Mouse (Mus musculus): ENCODE results near the gene Aldob. TPM values are rescaled to one million over a fixed set of nuclear protein-coding genes. Genes with fewer than 3 reads are reported as not detected.

The Aldob gene
- polyA plus RNA-seq (2016; fragmentation: Nextera tagmentation; extraction: Ambion mirVana) = 0.39 and 0.42 TPM in 2 replicates

DNA sequence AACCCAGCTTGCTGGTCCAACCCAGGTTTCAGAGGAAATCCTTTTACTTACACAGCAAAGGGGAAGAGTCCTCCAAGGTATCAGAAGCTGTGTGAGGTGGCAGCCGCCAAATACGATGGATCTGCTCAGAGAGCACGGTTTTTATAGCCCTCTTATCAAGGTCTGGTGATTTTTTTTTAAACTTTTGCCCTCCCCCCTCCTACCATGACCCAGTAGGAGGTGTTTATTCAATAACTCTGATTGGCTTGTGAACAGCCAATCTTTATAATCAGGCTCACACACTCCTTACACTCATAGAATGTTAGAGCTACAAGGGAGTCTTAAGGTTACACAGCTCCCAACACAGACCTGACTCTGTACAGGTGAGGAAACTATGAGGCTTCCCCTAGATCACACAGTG is at the start of gene Aldob:
Gene Aldob, minus strand, starts transcription at position 164 of the 400 bp plus-strand sequence.
- no peak for ATAC-seq (ENCODE audit: insufficient number of reproducible peaks, low FRiP score)

DNA sequence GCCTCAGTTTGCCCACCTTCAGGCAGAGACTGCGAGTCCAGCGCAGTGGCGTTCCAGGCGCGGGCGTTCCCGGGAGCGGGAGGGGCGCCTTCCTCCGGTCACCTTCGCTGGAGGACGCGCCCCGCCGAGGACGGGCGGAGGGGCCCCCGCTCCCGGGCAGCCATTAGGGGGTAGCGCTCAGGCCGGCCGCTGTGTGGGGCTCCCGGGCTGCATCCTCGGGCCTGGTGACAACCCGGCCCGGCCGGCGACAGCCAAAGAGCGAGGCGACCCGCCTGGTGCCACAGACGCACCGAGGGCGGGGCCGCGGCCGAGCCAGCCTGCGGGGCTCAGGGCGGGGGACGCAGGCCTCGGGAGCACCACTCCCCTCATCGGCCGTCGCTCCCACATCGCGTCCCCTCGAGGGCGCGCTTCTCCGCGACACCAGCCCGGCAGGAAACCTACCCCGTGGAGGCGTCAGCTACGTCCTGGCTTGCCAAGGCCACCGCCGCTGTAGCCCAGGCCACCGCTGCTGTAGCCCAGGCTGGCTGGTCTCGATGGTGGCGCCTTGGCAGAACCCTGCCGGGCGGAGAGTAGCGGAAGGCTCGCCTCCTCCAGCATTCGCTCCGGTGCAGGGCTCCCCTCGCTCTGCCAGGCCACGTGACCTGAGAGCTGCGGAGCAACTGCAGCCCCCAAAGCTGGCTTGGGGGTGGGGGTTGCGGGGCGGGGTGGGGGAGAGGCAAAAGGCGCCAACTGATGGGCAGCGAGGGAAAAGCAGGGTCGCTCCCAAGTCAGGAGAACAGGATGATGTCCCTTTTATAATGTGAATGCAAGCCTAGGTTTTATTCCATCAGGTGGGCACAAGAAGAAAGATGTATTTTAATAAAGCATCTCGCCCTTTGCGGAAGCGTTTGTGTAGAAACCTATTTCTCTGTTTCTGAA is 48.1 kb upstream of the Aldob start, which contains the start of gene Tmem246:
Gene Tmem246, minus strand, starts transcription at position 694 of the 918 bp plus-strand sequence.
- H3K9me3 ChIP-seq (replicated peaks) = no peaks in the 10 kb centered on the region
- H3K4me3 ChIP-seq = peak within 1 kb of the TSS; percentile 83
- ATAC-seq (ENCODE audit: insufficient number of reproducible peaks, low FRiP score) = peak; percentile 90
- peak within 1 kb of the TSS; percentile 92 for H3K27ac ChIP-seq (ENCODE audit: poor library complexity, severe bottlenecking)
- no peaks in the 10 kb centered on the region for H3K36me3 ChIP-seq
- no peaks in the 10 kb centered on the region; the same call in 1 of the 2 replicates for H3K27me3 ChIP-seq (replicated peaks)
- under 1% methylated on average over 77 of the region's 77 CpGs for WGBS
- H3K4me2 ChIP-seq = peak within 1 kb of the TSS; percentile 71
- H3K4me1 ChIP-seq (replicated peaks) = 0 out of 2 replicates have a peak, but pooled peaks cover 4% of the 10 kb centered on the region
- peak within 1 kb of the TSS; percentile 91 for H3K9ac ChIP-seq

More for the DNA sequence above, at the start of gene Aldob:
- H3K4me3 ChIP-seq = no peak within 1 kb of the TSS
- no peaks in the 10 kb centered on the region for H3K9me3 ChIP-seq (replicated peaks)
- H3K27ac ChIP-seq (ENCODE audit: poor library complexity, severe bottlenecking) = no peak within 1 kb of the TSS
- H3K4me1 ChIP-seq (replicated peaks) = no peaks in the 10 kb centered on the region
- H3K27me3 ChIP-seq (replicated peaks) = no peaks in the 10 kb centered on the region
- no peaks in the 10 kb centered on the region for H3K36me3 ChIP-seq
- WGBS = 40% methylated on average over 3 of the region's 3 CpGs
- no peak within 1 kb of the TSS for H3K4me2 ChIP-seq
- no peak within 1 kb of the TSS for H3K9ac ChIP-seq

DNA sequence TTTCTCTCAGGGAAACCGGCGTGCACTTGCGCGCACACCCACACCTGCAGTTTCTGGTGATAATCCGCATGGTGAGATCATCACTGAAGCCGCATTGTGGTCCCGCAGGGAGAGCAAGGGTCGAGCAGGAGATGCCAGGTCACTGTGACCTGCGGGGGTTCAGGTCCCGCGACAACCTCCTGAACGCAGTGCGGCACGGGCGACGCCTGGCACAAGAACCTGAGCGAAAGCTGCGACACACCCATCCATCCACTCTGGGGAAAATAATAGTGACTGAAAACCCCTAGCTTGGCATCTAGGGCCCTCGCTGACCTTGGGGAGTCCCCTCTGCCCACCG is 47.5 kb upstream of the Aldob start:
- Histone ChIP-seq H3K27me3 (replicated peaks) (no peaks in the 10 kb centered on the region), H3K9me3 (replicated peaks) (no peaks in the 10 kb centered on the region), H3K4me2 (peak overlapping the region; percentile 71), H3K9ac (peak overlapping the region; percentile 91), H3K36me3 (no peaks in the 10 kb centered on the region), H3K4me1 (replicated peaks) (0 out of 2 replicates have a peak, but pooled peaks cover 8% of the 10 kb centered on the region), H3K4me3 (peak overlapping the region; percentile 83), H3K27ac (ENCODE audit: poor library complexity, severe bottlenecking) (peak overlapping the region; percentile 92)
- under 1% methylated on average over 20 of the region's 20 CpGs for WGBS
- ATAC-seq (ENCODE audit: insufficient number of reproducible peaks, low FRiP score) = peak; percentile 66

DNA sequence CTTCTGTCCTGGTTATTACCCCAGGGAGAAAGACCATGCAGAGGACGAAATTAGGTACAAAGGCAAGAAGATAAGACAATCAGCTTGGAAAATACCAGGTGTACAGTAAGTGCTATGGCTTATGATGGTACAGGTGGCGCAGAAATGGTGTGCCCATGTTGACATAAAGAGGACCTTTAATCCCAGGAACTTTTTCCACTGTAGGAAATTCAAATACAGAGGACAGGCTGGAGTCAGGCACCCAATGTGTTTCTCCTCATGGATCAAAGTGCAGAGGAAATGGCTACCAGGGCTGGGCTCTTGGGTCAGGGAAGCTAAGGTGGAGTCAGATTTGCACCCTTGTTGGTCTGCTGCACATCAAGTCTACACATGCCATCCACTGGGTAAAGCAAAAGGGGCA is 40.8 kb upstream of the Aldob start:
- Histone ChIP-seq H3K36me3 (peaks cover 25% of the 10 kb centered on the region), H3K9me3 (replicated peaks) (no peaks in the 10 kb centered on the region), H3K4me3 (no peak overlapping the region), H3K4me2 (no peak overlapping the region), H3K9ac (no peak overlapping the region), H3K27ac (ENCODE audit: poor library complexity, severe bottlenecking) (no peak overlapping the region), H3K27me3 (replicated peaks) (no peaks in the 10 kb centered on the region), H3K4me1 (replicated peaks) (peaks cover 16% of the 10 kb centered on the region)
- 76% methylated on average over 2 of the region's 2 CpGs for WGBS
- no peak for ATAC-seq (ENCODE audit: insufficient number of reproducible peaks, low FRiP score)

DNA sequence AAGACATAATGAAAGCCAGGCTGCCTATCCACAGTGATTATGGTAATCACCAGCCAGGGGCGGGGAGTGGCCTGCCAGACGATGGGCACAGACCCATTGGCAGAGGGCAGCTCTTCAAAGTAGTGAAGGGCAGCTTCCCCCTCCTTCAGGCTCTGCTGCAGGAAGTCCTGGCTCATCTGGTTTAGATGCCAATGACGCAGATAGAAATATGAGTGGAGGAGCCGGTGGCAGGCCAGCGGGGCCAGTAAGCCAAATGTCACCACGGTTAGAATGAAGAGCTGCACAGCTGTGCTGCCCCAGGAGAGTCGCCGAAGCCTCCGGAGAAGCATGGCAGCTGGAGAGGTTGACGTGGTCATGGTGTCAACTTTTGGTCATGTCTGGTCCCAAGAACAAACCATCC is 37.5 kb upstream of the Aldob start:
- H3K4me3 ChIP-seq = no peak overlapping the region
- ATAC-seq (ENCODE audit: insufficient number of reproducible peaks, low FRiP score) = no peak
- no peak overlapping the region for H3K9ac ChIP-seq
- 92% methylated on average over 10 of the region's 10 CpGs for WGBS
- no peaks in the 10 kb centered on the region for H3K27me3 ChIP-seq (replicated peaks)
- no peak overlapping the region for H3K27ac ChIP-seq (ENCODE audit: poor library complexity, severe bottlenecking)
- no peaks in the 10 kb centered on the region for H3K9me3 ChIP-seq (replicated peaks)
- H3K4me2 ChIP-seq = no peak overlapping the region
- H3K36me3 ChIP-seq = peaks cover 35% of the 10 kb centered on the region
- peaks cover 26% of the 10 kb centered on the region for H3K4me1 ChIP-seq (replicated peaks)

DNA sequence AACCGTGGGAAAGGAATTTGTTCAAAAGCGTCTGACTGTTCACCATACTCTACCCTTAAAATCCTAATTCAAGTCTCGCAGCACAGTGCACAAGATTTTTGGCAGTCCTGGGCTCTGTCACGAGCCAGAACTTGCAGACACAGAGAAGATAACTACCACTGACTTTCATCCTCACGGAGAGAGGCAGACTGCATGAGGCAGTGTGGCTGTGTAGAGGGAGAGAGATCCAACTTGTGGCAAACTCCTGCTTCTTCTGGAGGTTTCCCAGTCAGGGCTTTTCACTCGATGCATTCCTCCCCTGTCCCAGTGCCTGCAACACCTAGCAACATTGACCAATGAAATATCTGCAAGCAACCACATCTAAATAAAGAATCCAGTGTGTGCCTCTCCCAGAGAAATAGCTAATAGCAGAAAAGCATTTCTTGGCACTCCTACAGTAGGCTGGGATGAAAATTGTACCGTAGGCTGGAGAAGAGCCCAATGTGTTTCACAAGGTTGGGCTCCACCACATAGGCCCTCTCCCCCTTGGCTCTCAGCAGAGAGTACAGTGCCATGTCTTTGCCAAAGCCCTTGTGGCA is 36.3 kb upstream of the Aldob start:
- H3K4me1 ChIP-seq (replicated peaks) = peaks cover 26% of the 10 kb centered on the region
- peaks cover 35% of the 10 kb centered on the region for H3K36me3 ChIP-seq
- no peak overlapping the region for H3K4me2 ChIP-seq
- 55% methylated on average over 7 of the region's 7 CpGs for WGBS
- peak; percentile 17; the same call in 1 of the 2 replicates for ATAC-seq (ENCODE audit: insufficient number of reproducible peaks, low FRiP score)
- H3K9me3 ChIP-seq (replicated peaks) = no peaks in the 10 kb centered on the region
- no peaks in the 10 kb centered on the region for H3K27me3 ChIP-seq (replicated peaks)
- H3K27ac ChIP-seq (ENCODE audit: poor library complexity, severe bottlenecking) = peak overlapping the region; percentile 41; the same call in 1 of the 2 replicates
- H3K9ac ChIP-seq = no peak overlapping the region
- H3K4me3 ChIP-seq = no peak overlapping the region

DNA sequence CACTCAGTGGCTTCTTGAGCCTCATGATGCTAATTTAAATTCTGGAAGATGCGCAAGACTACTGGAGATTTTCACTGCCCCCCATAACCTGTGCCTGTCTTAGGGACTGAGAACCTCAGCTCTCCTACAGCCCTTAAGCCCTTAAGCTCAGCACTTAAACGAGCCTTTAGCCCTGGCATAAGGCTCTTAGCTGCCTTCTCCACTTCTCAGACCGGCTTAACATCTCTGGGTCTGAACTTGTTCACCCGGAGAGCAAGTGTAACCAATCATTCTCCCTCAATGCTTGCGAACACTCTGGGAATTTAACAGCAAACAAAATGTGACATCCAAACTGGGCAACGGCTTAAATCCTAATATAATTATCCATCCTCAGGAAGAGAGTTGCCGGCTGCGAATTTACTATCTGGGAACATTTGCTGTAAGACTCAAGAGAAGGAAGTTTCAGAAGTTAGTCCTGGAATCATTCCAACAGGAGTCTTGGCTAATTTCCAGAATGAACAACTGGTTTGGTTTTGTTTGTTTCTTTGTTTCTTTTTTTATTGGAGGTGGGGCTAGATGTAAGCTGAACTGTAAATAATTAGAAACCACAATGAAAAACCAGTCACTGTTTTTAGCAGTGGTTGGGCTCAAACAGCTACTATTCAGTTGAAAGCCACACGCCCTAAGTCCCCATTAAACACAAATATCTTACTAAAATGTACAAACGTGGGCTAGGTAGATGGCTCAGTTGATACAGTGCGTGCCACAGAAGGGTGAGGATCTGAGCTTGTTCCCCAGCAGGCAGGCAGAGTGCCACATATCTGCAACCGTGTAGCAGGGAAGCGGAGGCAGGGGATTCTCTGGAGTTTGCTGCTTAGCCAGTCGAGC is 34.9 kb upstream of the Aldob start:
- 50% methylated on average over 14 of the region's 14 CpGs for WGBS
- Histone ChIP-seq H3K4me3 (no peak overlapping the region), H3K9ac (no peak overlapping the region), H3K27ac (ENCODE audit: poor library complexity, severe bottlenecking) (peak overlapping the region; percentile 55; the same call in 1 of the 2 replicates), H3K4me1 (replicated peaks) (peaks cover 26% of the 10 kb centered on the region), H3K27me3 (replicated peaks) (no peaks in the 10 kb centered on the region), H3K4me2 (no peak overlapping the region), H3K9me3 (replicated peaks) (no peaks in the 10 kb centered on the region), H3K36me3 (peaks cover 32% of the 10 kb centered on the region)
- no peak for ATAC-seq (ENCODE audit: insufficient number of reproducible peaks, low FRiP score)

DNA sequence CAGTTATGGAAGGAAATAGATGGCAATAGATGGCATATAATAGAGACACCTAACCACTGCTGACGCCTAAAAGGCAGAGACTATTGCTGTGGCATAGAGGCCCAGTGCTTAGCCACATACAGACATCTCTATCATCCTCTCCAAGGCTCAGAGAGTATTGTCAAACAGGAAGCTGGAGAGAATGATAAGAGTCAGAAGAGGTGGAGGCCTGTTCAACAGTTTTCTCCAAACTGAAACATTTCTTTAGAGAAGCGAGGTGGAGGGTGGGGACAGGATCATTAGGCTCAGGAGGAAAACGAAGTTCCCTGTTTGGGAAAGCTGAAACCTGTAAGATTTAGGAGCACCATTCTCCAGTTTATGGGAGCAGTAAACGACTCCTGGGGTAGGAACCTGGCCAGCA is 31.9 kb upstream of the Aldob start:
- Histone ChIP-seq H3K27me3 (replicated peaks) (no peaks in the 10 kb centered on the region), H3K4me2 (no peak overlapping the region), H3K9me3 (replicated peaks) (no peaks in the 10 kb centered on the region), H3K36me3 (peaks cover 21% of the 10 kb centered on the region), H3K9ac (no peak overlapping the region), H3K4me1 (replicated peaks) (peaks cover 26% of the 10 kb centered on the region), H3K4me3 (no peak overlapping the region), H3K27ac (ENCODE audit: poor library complexity, severe bottlenecking) (no peak overlapping the region)
- ATAC-seq (ENCODE audit: insufficient number of reproducible peaks, low FRiP score) = peak; percentile 53; the same call in 1 of the 2 replicates
- WGBS = 50% methylated on average over 4 of the region's 4 CpGs

DNA sequence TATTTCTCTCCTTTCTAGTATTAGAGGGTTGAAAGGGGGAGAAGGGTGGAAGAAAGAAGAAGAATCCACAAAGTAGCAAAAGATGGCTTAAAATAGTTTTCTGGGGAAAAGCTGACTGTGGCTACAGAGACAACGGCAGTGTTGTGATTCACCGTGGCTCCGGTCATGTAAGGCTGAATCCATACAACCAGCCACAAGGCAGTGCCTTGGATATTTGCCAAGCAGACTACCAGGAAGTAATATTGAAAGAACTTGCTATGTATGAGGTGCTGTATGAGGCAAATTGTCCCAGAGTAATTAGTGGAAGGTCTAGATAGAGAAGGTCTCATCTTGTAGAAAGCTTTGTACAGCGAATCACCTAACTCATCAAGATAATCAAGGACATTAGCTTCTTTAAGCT is 22.8 kb upstream of the Aldob start:
- no peak for ATAC-seq (ENCODE audit: insufficient number of reproducible peaks, low FRiP score)
- 80% methylated on average over 4 of the region's 4 CpGs for WGBS

DNA sequence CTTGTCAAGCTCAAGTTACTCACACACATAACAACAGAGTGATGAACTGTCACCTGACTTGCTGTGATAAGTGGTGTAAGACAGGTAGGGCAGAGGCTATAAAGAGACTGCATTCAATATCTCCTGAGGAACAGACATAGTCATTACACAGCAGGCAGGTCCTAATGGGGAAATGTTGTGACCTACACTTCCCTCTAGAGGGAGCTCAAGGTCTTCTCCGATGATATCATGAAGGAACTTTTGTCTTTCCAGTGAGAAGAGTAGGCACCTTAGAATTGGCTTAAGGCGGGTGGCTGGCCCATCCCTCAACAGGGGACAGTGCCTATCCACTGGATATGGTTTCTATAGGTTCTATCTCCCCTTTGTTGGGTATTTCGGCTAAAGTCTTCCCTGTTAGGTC is 18.3 kb upstream of the Aldob start:
- 0 out of 2 replicates have a peak, but pooled peaks have one; percentile 6 for ATAC-seq (ENCODE audit: insufficient number of reproducible peaks, low FRiP score)
- H3K9me3 ChIP-seq (replicated peaks) = no peaks in the 10 kb centered on the region
- H3K36me3 ChIP-seq = no peaks in the 10 kb centered on the region
- no peak overlapping the region for H3K9ac ChIP-seq
- WGBS = 15% methylated on average over 3 of the region's 3 CpGs
- no peak overlapping the region for H3K4me2 ChIP-seq
- H3K4me3 ChIP-seq = no peak overlapping the region
- H3K27ac ChIP-seq (ENCODE audit: poor library complexity, severe bottlenecking) = no peak overlapping the region
- no peaks in the 10 kb centered on the region for H3K4me1 ChIP-seq (replicated peaks)
- no peaks in the 10 kb centered on the region for H3K27me3 ChIP-seq (replicated peaks)

More for the DNA sequence above, 22.8 kb upstream of the Aldob start:
- no peak overlapping the region for H3K4me2 ChIP-seq
- H3K36me3 ChIP-seq = no peaks in the 10 kb centered on the region
- H3K27ac ChIP-seq (ENCODE audit: poor library complexity, severe bottlenecking) = no peak overlapping the region
- H3K9ac ChIP-seq = no peak overlapping the region
- H3K4me3 ChIP-seq = no peak overlapping the region
- no peaks in the 10 kb centered on the region for H3K27me3 ChIP-seq (replicated peaks)
- H3K9me3 ChIP-seq (replicated peaks) = no peaks in the 10 kb centered on the region
- no peaks in the 10 kb centered on the region for H3K4me1 ChIP-seq (replicated peaks)
